Mouse (Mus musculus): ENCODE measurements around the gene Pex11b.

DNA sequence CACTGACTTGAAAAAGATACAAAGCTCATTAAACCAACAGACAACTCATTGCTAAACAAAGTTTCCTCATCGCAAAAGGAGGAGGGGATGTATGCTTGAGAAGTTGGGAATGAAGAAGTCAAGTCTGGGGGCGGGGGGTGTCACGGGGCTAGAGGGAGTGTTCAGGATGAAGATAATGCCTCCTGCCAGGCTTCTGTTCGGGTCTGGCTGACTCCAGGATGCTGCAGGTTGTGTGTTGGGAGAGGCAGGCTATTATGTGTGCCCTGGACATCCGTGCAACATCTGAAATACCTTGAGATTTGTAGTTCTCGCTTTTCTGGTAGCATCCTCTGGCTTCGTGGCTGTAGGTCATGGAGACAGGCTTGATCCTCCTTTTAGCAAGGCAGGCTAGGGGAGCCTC lies 43.3 kb downstream of the Pex11b start:
- no peak for TF ChIP-seq POLR2A (IDR thresholded peaks at IDR 0.05; ENCODE audit: borderline replicate concordance, insufficient read depth, low read length)
- no peak for TF ChIP-seq CTCF (IDR thresholded peaks at IDR 0.05; ENCODE audit: borderline replicate concordance, insufficient read depth, low read depth, low read length)

Data from cerebellum, adult 2 months (tissue).